Mouse (Mus musculus) megakaryocyte-erythroid progenitor cell, adult 5-6 weeks (primary cell): ENCODE data around the gene Sipa1l1. TPM values are rescaled to one million over a fixed set of nuclear protein-coding genes. Genes with fewer than 3 reads are reported as not detected.
"Not testable (repeated sequence)": the region's sequence is repeated elsewhere in the genome, so short reads cannot be mapped to it uniquely, and the experiment has no call there.

ENCODE experiments used
- ATAC-seq: replicated peaks from 2 replicates; pipeline ENCODE4 v1.8.0; 2016; ENCODE audit warnings: mild to moderate bottlenecking, inconsistent platforms; ENCODE audit not compliant: severe bottlenecking, poor library complexity, low FRiP score, low TSS enrichment
- total RNA-seq, 2 experiments: library from RNA; stranded (forward) in 1 of 2; stranded (reverse) in 1 of 2; fragments of 200-1000, 215-1000 nt in 1 of 2; fragments of >200 nt in 1 of 2; fragmentation: Nextera tagmentation in 1 of 2; gene quantifications; 2 replicates each; pipeline ENCODE4 v1.2.3; 2014 to 2017

Gene Sipa1l1
- total RNA-seq, 2 experiments from 2014 or later = 26.9 to 47.1 TPM

GRCm38 (mm10) chr12:82171591-82171990 lies 2.5 kb downstream of the Sipa1l1 start:
- ATAC-seq = no peak

- no peak for ATAC-seq
These were observed 4.5 kb downstream of the Sipa1l1 start for GRCm38 (mm10) chr12:82173623-82174022.

GRCm38 (mm10) chr12:82175709-82176108 lies 6.6 kb downstream of the Sipa1l1 start:
- ATAC-seq = peak; percentile 70

GRCm38 (mm10) chr12:82178636-82179035 lies 9.5 kb downstream of the Sipa1l1 start:
- no peak for ATAC-seq

- ATAC-seq = no peak
These were observed 10.5 kb downstream of the Sipa1l1 start for GRCm38 (mm10) chr12:82179626-82180025.

- ATAC-seq = not testable (repeated sequence)
These were observed 17.0 kb downstream of the Sipa1l1 start for GRCm38 (mm10) chr12:82186156-82186555.

- no peak for ATAC-seq
These were observed 17.6 kb downstream of the Sipa1l1 start for GRCm38 (mm10) chr12:82186740-82187139.

- 0 out of 2 replicates have a peak, but pooled peaks have one; percentile 32 for ATAC-seq
These were observed 18.2 kb downstream of the Sipa1l1 start for GRCm38 (mm10) chr12:82187178-82187839.

- no peak for ATAC-seq
These were observed 19.4 kb downstream of the Sipa1l1 start for GRCm38 (mm10) chr12:82188321-82189075.

GRCm38 (mm10) chr12:82189076-82189675 lies 20.1 kb downstream of the Sipa1l1 start:
- no peak for ATAC-seq

- ATAC-seq = peak; percentile 68
These were observed 20.8 kb downstream of the Sipa1l1 start for GRCm38 (mm10) chr12:82189715-82190581.

- no peak for ATAC-seq
These were observed 21.5 kb downstream of the Sipa1l1 start for GRCm38 (mm10) chr12:82190582-82190965.

- no peak for ATAC-seq
These were observed 22.6 kb downstream of the Sipa1l1 start for GRCm38 (mm10) chr12:82191686-82192085.

- ATAC-seq = no peak
These were observed 23.5 kb downstream of the Sipa1l1 start for GRCm38 (mm10) chr12:82192641-82193054.

GRCm38 (mm10) chr12:82193476-82193875 lies 24.4 kb downstream of the Sipa1l1 start:
- no peak for ATAC-seq

- ATAC-seq = no peak
These were observed 25.8 kb downstream of the Sipa1l1 start for GRCm38 (mm10) chr12:82194919-82195318.

- peak; percentile 86 for ATAC-seq
These were observed 27.1 kb downstream of the Sipa1l1 start for GRCm38 (mm10) chr12:82196213-82196612.

GRCm38 (mm10) chr12:82196615-82197146 lies 27.6 kb downstream of the Sipa1l1 start:
- ATAC-seq = peak; percentile 31

GRCm38 (mm10) chr12:82197207-82197606 lies 28.1 kb downstream of the Sipa1l1 start:
- ATAC-seq = 0 out of 2 replicates have a peak, but pooled peaks have one; percentile 15
